Mouse (Mus musculus) embryonic facial prominence, embryonic 14.5 days (tissue): ENCODE measurements around the gene Zic1. TPM values are rescaled to one million over a fixed set of nuclear protein-coding genes. Genes with fewer than 3 reads are reported as not detected.

Experiments
- ATAC-seq: fragments of 200-750 bp; cut with Nextera tagmentation; 2 replicates; pipeline ENCODE4 v1.8.0; 2017; ENCODE audit warnings: low read depth, moderate number of reproducible peaks, moderate TSS enrichment
- DNase-seq: peaks from one replicate; pipeline ENCODE4 v3.0.0-alpha.2; 2015; ENCODE audit warnings: low spot score
- H3K27ac ChIP-seq: fragments of 300-500 bp; sonication (generic); replicated peaks from 2 replicates; pipeline ENCODE4 v1.5.1; 2014; ENCODE audit warnings: low read depth, mild to moderate bottlenecking, low read length, moderate library complexity
- H3K27me3 ChIP-seq: fragments of 300-500 bp; sonication (generic); replicated peaks from 2 replicates; pipeline ENCODE4 v1.6.1; 2014; ENCODE audit warnings: low read length; ENCODE audit not compliant: control insufficient read depth, insufficient read depth
- H3K36me3 ChIP-seq: fragments of 300-500 bp; sonication (generic); 2 replicates; pipeline ENCODE4 v1.6.1; 2014; ENCODE audit warnings: low read length, mixed read lengths; ENCODE audit not compliant: control insufficient read depth, insufficient read depth
- H3K4me1 ChIP-seq: fragments of 300-500 bp; sonication (generic); 2 replicates; pipeline ENCODE4 v1.6.1; 2014; ENCODE audit warnings: antibody characterized with exemption, low read length; ENCODE audit not compliant: control insufficient read depth, insufficient read depth
- H3K4me2 ChIP-seq: fragments of 300-500 bp; sonication (generic); 2 replicates; pipeline ENCODE4 v1.6.1; 2014; ENCODE audit warnings: low read depth, mild to moderate bottlenecking, low read length, moderate library complexity, mixed read lengths
- H3K4me3 ChIP-seq: fragments of 300-500 bp; sonication (generic); 2 replicates; pipeline ENCODE4 v1.5.1; 2014; ENCODE audit warnings: low read depth, mild to moderate bottlenecking, low read length
- H3K9ac ChIP-seq: fragments of 300-500 bp; sonication (generic); 2 replicates; pipeline ENCODE4 v1.6.1; 2014; ENCODE audit warnings: low read depth, mild to moderate bottlenecking, low read length, moderate library complexity, mixed read lengths
- H3K9me3 ChIP-seq: fragments of 300-500 bp; sonication (generic); 2 replicates; pipeline ENCODE4 v1.6.1; 2016; ENCODE audit warnings: low read length; ENCODE audit not compliant: control insufficient read depth
- whole genome bisulfite sequencing: fragments of 180-500 bp; shearing (Covaris S2); extraction: QIAGEN DNeasy Blood & Tissue Kit; methylation state at CpG from one replicate; pipeline ENCODE4 v1.1.7; 2014; 5-methylcytosine and 5-hydroxymethylcytosine counted together
- polyA plus RNA-seq: library from polyadenylated mRNA; unstranded; fragments of >200 nt; fragmentation: Nextera tagmentation; extraction: Ambion mirVana; gene quantifications from 2 replicates; pipeline ENCODE4 v1.2.1, GENCODE M21; 2014

The Zic1 gene
- polyA plus RNA-seq, 1 experiment from 2014 or later = 2.7 TPM

- Histone ChIP-seq H3K4me3 (no peak overlapping the region), H3K4me1 (no peaks in the 10 kb centered on the region)
- DNase-seq = no peak
These were observed 9.1 kb upstream of the Zic1 start for GRCm38 (mm10) chr9:91374665-91375064.

GRCm38 (mm10) chr9:91373811-91374575 lies 8.4 kb upstream of the Zic1 start:
- ATAC-seq = no peak
- Histone ChIP-seq H3K4me1 (no peaks in the 10 kb centered on the region), H3K36me3 (no peaks in the 10 kb centered on the region), H3K27ac (no peak overlapping the region), H3K4me2 (no peak overlapping the region), H3K27me3 (peaks cover 100% of the 10 kb centered on the region), H3K9me3 (no peaks in the 10 kb centered on the region), H3K9ac (no peak overlapping the region), H3K4me3 (no peak overlapping the region)
- DNase-seq = no peak
- WGBS = 14% methylated on average over 3 of the region's 3 CpGs

More at GRCm38 (mm10) chr9:91374665-91375064, 9.1 kb upstream of the Zic1 start:
- Histone ChIP-seq H3K9me3 (no peaks in the 10 kb centered on the region), H3K4me2 (no peak overlapping the region), H3K27ac (no peak overlapping the region), H3K27me3 (peaks cover 100% of the 10 kb centered on the region), H3K36me3 (no peaks in the 10 kb centered on the region), H3K9ac (no peak overlapping the region)
- 6% methylated on average over 4 of the region's 4 CpGs for WGBS
- ATAC-seq = no peak

DNA sequence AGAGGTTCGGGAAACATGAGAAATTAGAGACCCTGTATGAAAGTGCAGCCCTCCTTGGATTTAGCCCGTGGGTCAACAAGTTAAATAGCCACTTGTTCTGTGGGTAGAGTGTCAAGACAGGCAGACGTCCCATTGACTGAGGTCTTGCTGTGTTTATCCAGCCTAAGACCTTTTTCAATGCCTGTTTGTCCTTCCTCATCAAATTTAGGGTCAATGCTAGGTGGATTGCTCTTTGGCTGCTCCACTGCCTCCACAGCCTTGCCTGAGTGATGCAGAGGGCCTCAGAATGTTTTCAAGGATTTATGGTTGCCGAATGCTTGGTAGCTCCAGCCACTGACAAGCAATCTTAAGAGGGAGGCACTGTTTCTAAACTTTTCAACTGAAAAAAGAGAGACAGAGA lies 6.0 kb upstream of the Zic1 start:
- H3K4me1 ChIP-seq = no peaks in the 10 kb centered on the region
- no peak overlapping the region for H3K9ac ChIP-seq
- peaks cover 100% of the 10 kb centered on the region for H3K27me3 ChIP-seq
- H3K4me3 ChIP-seq = no peak overlapping the region
- H3K9me3 ChIP-seq = no peaks in the 10 kb centered on the region
- H3K27ac ChIP-seq = no peak overlapping the region
- H3K36me3 ChIP-seq = no peaks in the 10 kb centered on the region
- WGBS = 8% methylated on average over 4 of the region's 4 CpGs
- DNase-seq = no peak
- ATAC-seq = no peak
- no peak overlapping the region for H3K4me2 ChIP-seq

DNA sequence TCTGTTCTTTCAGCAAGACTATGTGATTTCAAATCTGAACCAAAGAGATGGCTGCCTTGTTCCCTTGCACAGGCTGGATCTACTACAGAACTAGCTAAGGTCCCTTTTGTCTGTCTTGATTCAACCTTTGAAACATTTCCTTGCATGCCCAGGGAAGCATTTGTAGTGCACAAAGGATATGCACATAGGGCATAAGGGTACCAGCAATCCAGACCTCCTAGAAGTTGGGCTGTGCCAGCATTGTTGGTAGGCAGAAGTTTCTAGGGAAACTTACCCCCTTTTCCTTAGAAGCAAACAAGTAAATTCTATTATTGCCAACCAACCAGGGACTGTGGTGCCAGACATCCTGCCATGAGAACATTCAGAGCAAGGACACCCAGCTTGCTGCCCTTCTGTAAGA lies 5.4 kb upstream of the Zic1 start:
- H3K9me3 ChIP-seq = no peaks in the 10 kb centered on the region
- H3K4me2 ChIP-seq = no peak overlapping the region
- DNase-seq (no peak), ATAC-seq (no peak)
- no peak overlapping the region for H3K9ac ChIP-seq
- H3K36me3 ChIP-seq = no peaks in the 10 kb centered on the region
- H3K27me3 ChIP-seq = peaks cover 100% of the 10 kb centered on the region
- H3K27ac ChIP-seq = no peak overlapping the region
- no peak overlapping the region for H3K4me3 ChIP-seq
- H3K4me1 ChIP-seq = no peaks in the 10 kb centered on the region

DNA sequence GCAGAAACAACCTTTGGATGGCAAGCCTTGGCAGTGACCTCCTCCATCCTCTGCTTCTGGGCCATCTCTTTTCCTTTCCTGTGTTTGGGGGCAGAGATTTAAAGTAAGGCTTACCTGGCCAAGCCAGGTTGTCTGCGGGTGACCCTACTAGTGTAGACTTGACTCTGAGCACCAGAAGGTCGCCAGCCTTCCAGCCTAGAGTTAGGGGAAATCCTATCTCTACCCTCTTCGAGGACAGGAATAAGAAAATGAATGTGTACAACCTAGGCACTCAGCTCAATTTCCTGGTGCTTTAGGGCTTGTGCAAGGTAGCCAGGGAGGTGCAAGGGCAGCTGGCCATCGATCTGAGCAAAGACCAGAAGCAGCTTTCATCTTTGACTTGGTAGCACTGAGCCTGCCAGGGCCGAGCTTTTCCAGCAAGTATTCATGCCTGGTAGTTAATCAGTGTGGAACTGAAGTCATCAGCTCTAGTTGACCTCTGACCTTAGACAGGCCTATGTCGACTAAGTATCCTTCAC lies 4.6 kb upstream of the Zic1 start:
- peaks cover 99% of the 10 kb centered on the region for H3K27me3 ChIP-seq
- no peaks in the 10 kb centered on the region for H3K4me1 ChIP-seq
- WGBS = 10% methylated on average over 6 of the region's 6 CpGs
- no peak overlapping the region; the same call in 1 of the 2 replicates for H3K4me3 ChIP-seq
- no peak overlapping the region for H3K4me2 ChIP-seq
- DNase-seq = no peak
- no peak overlapping the region; the same call in 1 of the 2 replicates for H3K9ac ChIP-seq
- no peaks in the 10 kb centered on the region for H3K36me3 ChIP-seq
- H3K9me3 ChIP-seq = no peaks in the 10 kb centered on the region
- no peak overlapping the region for H3K27ac ChIP-seq
- ATAC-seq = no peak

- H3K4me1 ChIP-seq = no peaks in the 10 kb centered on the region
- H3K4me2 ChIP-seq = peak overlapping the region; percentile 7; the same call in 1 of the 2 replicates
- H3K9ac ChIP-seq = peak overlapping the region; percentile 3; the same call in 1 of the 2 replicates
- WGBS = 7% methylated on average over 24 of the region's 26 CpGs
- peaks cover 99% of the 10 kb centered on the region for H3K27me3 ChIP-seq
- no peaks in the 10 kb centered on the region for H3K36me3 ChIP-seq
- no peak for ATAC-seq
- no peaks in the 10 kb centered on the region for H3K9me3 ChIP-seq
- peak overlapping the region; percentile 13; the same call in 1 of the 2 replicates for H3K4me3 ChIP-seq
- DNase-seq = no peak
- no peak overlapping the region for H3K27ac ChIP-seq
These were observed 3.8 kb upstream of the Zic1 start for GRCm38 (mm10) chr9:91369293-91369991.

DNA sequence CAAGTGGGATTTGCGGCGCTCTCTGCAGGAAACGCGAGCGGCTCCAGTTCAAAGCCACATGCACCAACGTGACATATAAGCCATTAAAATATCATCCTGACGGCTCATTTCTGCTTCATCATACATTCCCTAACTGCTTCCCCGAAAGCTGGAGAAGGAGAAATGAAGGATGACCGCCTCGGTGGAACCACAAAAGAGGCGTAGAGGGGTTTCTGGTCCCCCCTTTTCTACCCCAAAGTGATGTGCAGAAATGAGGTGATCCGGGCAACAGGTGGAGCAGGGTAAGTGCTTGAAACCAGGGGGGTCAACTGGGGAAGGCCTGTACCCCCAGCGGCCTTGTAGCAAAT lies 3.3 kb upstream of the Zic1 start:
- 6% methylated on average over 13 of the region's 13 CpGs for WGBS
- Histone ChIP-seq H3K27me3 (peaks cover 99% of the 10 kb centered on the region), H3K9me3 (no peaks in the 10 kb centered on the region), H3K9ac (no peak overlapping the region), H3K36me3 (no peaks in the 10 kb centered on the region), H3K4me1 (no peaks in the 10 kb centered on the region), H3K4me3 (no peak overlapping the region), H3K4me2 (peak overlapping the region; percentile 7; the same call in 1 of the 2 replicates), H3K27ac (no peak overlapping the region)
- DNase-seq (no peak), ATAC-seq (no peak)

DNA sequence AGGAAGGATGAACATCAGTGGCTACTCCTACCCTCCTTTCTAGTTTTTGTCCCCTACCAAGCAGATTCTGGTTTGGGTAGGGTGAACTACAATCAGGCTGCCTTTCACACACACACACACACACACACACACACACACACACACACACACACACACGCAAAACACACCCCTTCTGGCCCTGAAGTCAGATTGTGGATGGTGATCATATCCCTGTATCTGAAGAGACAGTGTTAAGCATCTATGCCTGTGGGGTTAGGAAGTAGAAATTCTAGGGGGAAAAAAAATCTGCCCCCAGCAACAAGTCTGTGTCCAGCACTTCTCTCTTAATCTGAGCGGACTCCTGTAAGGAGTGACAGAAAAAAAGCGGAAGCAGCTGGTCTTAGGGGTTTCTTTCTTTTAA lies 2.5 kb upstream of the Zic1 start:
- Histone ChIP-seq H3K9ac (no peak overlapping the region), H3K27ac (no peak overlapping the region), H3K36me3 (no peaks in the 10 kb centered on the region), H3K4me2 (no peak overlapping the region; the same call in 1 of the 2 replicates), H3K4me3 (no peak overlapping the region), H3K27me3 (peaks cover 99% of the 10 kb centered on the region), H3K9me3 (no peaks in the 10 kb centered on the region), H3K4me1 (no peaks in the 10 kb centered on the region)
- WGBS = 5% methylated on average over 3 of the region's 3 CpGs
- ATAC-seq (no peak), DNase-seq (no peak)
